9 mouse cellular contexts compared by ENCODE assay signal in the genomic region with DNA sequence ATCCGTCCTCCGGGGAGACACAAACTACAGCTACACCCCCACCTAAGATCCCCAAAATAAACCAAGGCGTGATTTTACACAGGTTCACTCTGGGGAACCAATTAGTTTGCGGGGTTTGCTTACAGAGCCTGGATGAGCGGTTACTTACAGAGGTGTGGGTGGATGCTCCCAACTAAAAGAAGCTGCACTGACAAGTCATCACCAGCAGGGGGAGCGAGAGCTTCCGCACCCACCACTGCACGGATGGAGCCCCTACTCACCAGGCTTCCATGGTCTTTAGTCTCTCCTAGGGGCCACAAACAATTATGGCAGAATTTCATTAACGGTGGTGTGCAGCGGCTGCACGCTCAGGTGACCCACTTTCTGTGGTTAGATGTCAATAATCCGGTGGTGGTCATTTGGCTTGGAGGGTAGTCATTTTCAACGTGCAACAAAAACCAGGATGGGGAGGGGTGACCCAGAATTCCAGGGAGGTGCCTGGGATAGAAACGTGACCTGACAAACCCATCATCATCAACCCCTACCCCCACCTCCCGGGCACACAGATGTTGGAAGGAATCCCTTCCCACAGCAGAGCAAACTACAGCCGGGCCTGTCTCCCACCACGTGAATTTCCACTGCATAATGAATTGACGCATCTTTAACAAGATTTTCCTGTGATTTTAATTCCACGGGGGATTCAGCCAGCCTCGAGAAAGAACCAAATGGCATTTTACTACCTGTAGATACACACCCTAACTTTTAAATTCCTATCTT.
DNase-seq lines count a peak whose midpoint lies in the region; ATAC-seq and TF ChIP-seq lines count a peak whose summit lies in the region.
"Had no signal": no experiment of that assay in that cellular context is flagged by ENCODE, and none has a peak within 500 bp of the region (broad histone marks: within the 10 kb centered on the region; RNA-seq: fewer than 3 reads in every experiment).

No protein-coding gene starts in this region.

- no peak overlapping the region for H3K4me3 ChIP-seq in heart, postnatal 0 days (ENCODE audit: low read depth, low read length)
- H3K4me3 ChIP-seq in embryonic fibroblast, embryonic 13.5 days (ENCODE audit: insufficient read depth, low read length): no peak overlapping the region
- no peak overlapping the region for H3K4me3 ChIP-seq in heart, embryonic 11.5 days (ENCODE audit: low read depth, low read length)
- H3K4me3 ChIP-seq: limb, embryonic 13.5 days had no signal

- intact Hi-C loops in heart, postnatal 14 days (cut with DNase I): no loop called here
- intact Hi-C loops in left cerebral cortex, postnatal 4 days (cut with DNase I): no loop called here

- no peak overlapping the region for H3K4me2 ChIP-seq in heart, postnatal 0 days (ENCODE audit: low read depth, low read length)
- no peak overlapping the region for H3K4me2 ChIP-seq in heart, embryonic 11.5 days
- H3K4me2 ChIP-seq: limb, embryonic 13.5 days had no signal

- TF ChIP-seq CTCF in heart, postnatal 0 days (IDR thresholded peaks at IDR 0.05; ENCODE audit: low read depth): peak; percentile 39
- TF ChIP-seq CTCF in embryonic fibroblast, embryonic 13.5 days (IDR thresholded peaks at IDR 0.05; ENCODE audit: borderline replicate concordance, insufficient read depth, low read length): peak; percentile 20; the same call in 1 of the 2 replicates

- no peak for TF ChIP-seq EP300 in heart, postnatal 0 days (IDR thresholded peaks at IDR 0.05; ENCODE audit: low read depth)

- no peak overlapping the region for H3K9ac ChIP-seq in heart, postnatal 0 days (replicated peaks; ENCODE audit: low read depth, low read length)
- no peak overlapping the region for H3K9ac ChIP-seq in heart, embryonic 11.5 days (ENCODE audit: low read depth, low read length)
- H3K9ac ChIP-seq: limb, embryonic 13.5 days had no signal

- no peaks in the 10 kb centered on the region for H3K4me1 ChIP-seq in heart, postnatal 0 days (ENCODE audit: control insufficient read depth, insufficient read depth)
- no peaks in the 10 kb centered on the region for H3K4me1 ChIP-seq in embryonic fibroblast, embryonic 13.5 days (ENCODE audit: control insufficient read depth, insufficient read depth, low read length)
- no peaks in the 10 kb centered on the region for H3K4me1 ChIP-seq in heart, embryonic 11.5 days (ENCODE audit: control insufficient read depth, insufficient read depth, low read length)

- H3K9me3 ChIP-seq in heart, postnatal 0 days (replicated peaks; ENCODE audit: control insufficient read depth, low read length): 0 out of 2 replicates have a peak, but pooled peaks cover 3% of the 10 kb centered on the region
- no peaks in the 10 kb centered on the region for H3K9me3 ChIP-seq in heart, embryonic 11.5 days (replicated peaks; ENCODE audit: control insufficient read depth, low read length)
- H3K9me3 ChIP-seq: limb, embryonic 13.5 days had no signal

- no peak overlapping the region for H3K27ac ChIP-seq in heart, postnatal 0 days (ENCODE audit: low read depth)
- H3K27ac ChIP-seq in embryonic fibroblast, embryonic 13.5 days (ENCODE audit: insufficient read depth, low read length): no peak overlapping the region
- H3K27ac ChIP-seq in heart, embryonic 11.5 days (ENCODE audit: low read depth, low read length): no peak overlapping the region
- H3K27ac ChIP-seq: limb, embryonic 13.5 days had no signal

- no peak for TF ChIP-seq POLR2A in embryonic fibroblast, embryonic 13.5 days (IDR thresholded peaks at IDR 0.05; ENCODE audit: low read depth, low read length)

- 62% methylated on average over 20 of the region's 20 CpGs for WGBS in heart, postnatal 0 days
- WGBS in heart, embryonic 11.5 days (ENCODE audit: insufficient replicate concordance): 53% methylated on average over 20 of the region's 20 CpGs

- ATAC-seq in heart, postnatal 0 days (ENCODE audit: insufficient read depth, low read depth): no peak
- ATAC-seq in heart, embryonic 11.5 days (replicated peaks; ENCODE audit: insufficient number of reproducible peaks, low FRiP score, low TSS enrichment): no peak

- no peaks in the 10 kb centered on the region for H3K36me3 ChIP-seq in heart, postnatal 0 days (replicated peaks; ENCODE audit: control insufficient read depth, insufficient read depth, low read length)
- H3K36me3 ChIP-seq in heart, embryonic 11.5 days (ENCODE audit: control insufficient read depth, insufficient read depth, low read length): no peaks in the 10 kb centered on the region
- H3K36me3 ChIP-seq: limb, embryonic 13.5 days had no signal

- DNase-seq in heart, postnatal 0 days (ENCODE audit: low spot score): no peak
- no peak for DNase-seq in heart, postnatal 14 days
- DNase-seq in ZHBTc4 (ENCODE audit: low read depth, low spot score): peak; percentile 72
- DNase-seq in left cerebral cortex, postnatal 4 days: peak; percentile 46
- peak; percentile 24 for DNase-seq in telencephalon, adult 2 months (ENCODE audit: low read depth, low spot score)
- no peak for DNase-seq in urinary bladder, postnatal 36 days (ENCODE audit: low spot score in 2 of 2)

- no peaks in the 10 kb centered on the region for H3K27me3 ChIP-seq in heart, postnatal 0 days (ENCODE audit: control insufficient read depth, insufficient read depth, low read length)
- no peaks in the 10 kb centered on the region for H3K27me3 ChIP-seq in heart, embryonic 11.5 days (ENCODE audit: control insufficient read depth, insufficient read depth, low read length)

Comparison
In these comparisons a context has a peak if more than half of its experiments do, and no peak if none do; other contexts are left out.
1. DNase-seq: peak in ZHBTc4 (single experiment), left cerebral cortex, postnatal 4 days (single experiment) and telencephalon, adult 2 months (single experiment); none in heart, postnatal 0 days (single experiment), heart, postnatal 14 days (0 of 2) and urinary bladder, postnatal 36 days (0 of 2).